Mouse (Mus musculus): ENCODE results near the gene Cd5. TPM values are rescaled to one million over a fixed set of nuclear protein-coding genes. Genes with fewer than 3 reads are reported as not detected.

The Cd5 gene
- total RNA-seq, 2 experiments from 2014 or later, result 0.34 to 0.48 TPM

DNA sequence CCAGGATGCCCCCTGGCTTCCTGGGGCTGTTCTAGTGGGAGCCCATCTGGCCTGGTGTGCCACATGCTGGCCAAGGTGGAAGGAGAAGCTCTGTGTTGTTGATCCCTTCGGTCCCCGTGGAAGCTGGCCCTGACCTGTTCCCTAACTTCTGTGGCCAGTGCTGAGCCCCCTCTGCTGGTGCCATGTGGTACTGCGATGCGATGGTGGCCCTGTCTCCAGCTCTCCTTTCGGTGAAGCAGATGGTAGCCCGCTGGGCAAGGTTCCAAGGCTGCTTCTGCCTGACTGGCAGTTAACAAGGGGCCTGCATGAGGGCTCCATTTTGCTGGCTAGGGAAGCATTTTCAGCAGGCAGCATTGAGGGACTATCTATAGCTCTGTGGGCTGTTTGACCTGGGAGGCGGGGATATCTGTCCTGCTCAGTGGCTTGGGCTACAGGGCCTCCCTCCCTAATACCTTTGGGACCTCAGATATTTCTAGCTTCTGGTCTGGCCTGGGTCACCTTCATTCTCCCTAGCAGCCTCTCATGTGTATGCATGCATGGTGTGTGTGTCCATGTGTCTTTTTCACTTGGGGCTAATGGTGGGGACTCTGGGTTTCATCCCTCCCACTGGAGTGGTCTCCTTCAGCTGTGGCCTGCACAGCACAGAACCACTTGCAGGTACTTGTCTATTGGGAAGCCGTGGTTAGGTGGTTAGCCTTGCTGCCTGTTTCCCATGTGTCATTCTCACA, 29.3 kb downstream of the Cd5 start:
- intact Hi-C loops (cut with DNase I), result loop anchor here (1.0 to 5.0 kb wide), 4 partner anchors 31 to 249 kb away; partner anchors contain the start of gene Pga5
- DNase-seq (ENCODE audit: low spot score), result peak; percentile 82

DNA sequence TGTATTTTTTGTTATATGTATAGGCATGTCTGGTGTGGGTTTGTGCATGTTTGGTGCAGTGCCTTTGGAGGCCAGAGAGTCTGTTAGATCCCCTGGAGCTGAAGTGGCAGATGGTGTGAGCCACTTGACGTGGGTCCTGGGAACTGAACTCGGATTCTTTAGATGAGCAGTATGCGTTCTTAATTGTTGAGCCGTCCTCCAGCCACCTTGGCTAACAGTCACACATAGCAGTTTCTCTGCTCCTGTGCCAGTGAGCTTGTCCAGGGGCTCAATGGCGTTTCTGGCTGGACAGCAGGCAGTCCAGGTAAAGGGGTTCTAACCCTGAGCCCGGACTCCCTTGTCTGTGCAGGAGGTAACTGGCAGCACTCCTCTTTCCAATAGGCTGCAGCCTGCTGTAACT, 29.9 kb downstream of the Cd5 start:
- intact Hi-C loops (cut with DNase I), result loop anchor here (1.0 to 5.0 kb wide), 3 partner anchors 31 to 250 kb away; partner anchors contain the start of gene Pga5
- no peak for DNase-seq (ENCODE audit: low spot score)

DNA sequence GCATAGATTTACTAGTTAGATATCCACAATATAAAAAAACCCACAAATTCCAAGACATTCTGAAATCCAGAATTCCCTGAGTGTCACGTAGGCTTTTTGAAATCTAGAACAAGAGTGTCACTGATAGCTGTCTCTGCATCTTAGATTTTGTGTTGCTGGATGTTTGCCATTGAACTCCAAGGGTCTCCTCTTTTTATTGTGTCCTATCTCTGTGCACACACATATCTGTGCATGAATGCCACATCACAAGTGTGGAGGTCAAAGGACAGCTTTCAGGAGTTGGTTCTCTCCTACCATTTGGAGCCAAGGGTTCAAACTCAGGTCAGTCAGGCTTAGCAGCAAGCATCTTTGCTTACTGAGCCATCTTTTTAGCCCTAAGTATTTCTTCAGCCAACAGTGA, 30.9 kb downstream of the Cd5 start:
- DNase-seq (ENCODE audit: low spot score), result no peak
- intact Hi-C loops (cut with DNase I), result loop anchor here (2.0 to 5.0 kb wide), 2 partner anchors 41 to 251 kb away; no protein-coding TSS in a partner anchor

DNA sequence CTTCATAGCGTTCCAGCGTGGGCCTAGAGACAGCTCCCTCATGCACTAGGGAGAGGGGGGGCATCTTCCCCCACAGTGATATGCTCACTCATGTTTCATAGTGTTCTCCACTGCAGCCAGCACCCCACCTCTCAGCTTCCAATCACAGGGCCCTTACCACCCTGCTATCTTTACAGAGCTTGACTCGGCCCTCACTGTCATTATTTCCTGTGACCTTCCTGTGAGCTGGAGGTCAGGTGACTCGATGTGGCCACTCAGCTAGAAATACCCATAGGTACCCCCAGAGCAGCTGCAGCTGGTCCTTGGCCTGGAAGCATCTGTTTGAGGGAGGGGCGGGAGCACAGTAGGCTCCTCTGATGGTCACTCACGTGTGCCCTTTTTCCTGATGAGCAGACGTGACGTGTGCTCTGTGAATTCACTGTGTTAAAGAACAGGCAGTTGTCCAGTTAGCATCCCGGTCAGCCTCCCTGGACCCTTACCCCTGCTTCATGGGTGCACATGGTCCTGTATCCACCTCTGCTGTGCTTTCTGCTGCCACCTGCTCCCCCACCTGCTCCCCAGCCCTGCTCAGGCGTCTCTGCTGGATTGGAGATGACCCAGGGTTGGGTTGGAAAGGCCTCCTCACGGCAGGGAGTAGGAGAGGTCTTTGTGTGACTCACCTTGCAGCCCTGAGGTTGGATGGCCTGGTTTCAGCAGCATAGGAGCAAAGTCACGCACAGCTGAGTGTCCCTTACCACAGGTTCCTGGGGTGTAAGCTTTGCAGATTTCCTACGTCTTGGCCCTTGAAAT, 31.5 kb downstream of the Cd5 start:
- no peak for DNase-seq (ENCODE audit: low spot score)
- intact Hi-C loops (cut with DNase I), result loop anchor here (5.0 kb wide), 1 partner anchor 40 kb away; no protein-coding TSS in a partner anchor

DNA sequence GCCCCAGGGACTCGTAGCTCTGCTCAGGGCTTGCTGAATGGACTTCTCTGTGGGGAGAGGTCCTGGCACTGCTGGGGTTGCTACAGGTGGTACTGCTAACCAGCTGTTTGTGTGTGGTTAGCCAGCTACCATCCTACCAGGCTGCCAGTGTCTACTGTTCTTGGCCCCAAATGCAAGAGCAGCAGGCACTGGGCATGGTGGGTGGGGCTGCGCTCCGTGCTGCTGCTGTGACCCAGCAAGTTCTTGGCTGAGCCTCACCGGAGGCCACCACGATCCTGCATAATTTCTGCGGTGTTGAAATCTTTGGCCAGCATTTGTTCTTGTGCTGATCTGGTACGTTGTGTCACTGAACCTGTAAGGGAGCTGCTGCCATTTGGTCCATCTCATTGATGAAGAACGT, 35.3 kb downstream of the Cd5 start:
- DNase-seq (ENCODE audit: low spot score), result no peak
- intact Hi-C loops (cut with DNase I), result no loop called here

DNA sequence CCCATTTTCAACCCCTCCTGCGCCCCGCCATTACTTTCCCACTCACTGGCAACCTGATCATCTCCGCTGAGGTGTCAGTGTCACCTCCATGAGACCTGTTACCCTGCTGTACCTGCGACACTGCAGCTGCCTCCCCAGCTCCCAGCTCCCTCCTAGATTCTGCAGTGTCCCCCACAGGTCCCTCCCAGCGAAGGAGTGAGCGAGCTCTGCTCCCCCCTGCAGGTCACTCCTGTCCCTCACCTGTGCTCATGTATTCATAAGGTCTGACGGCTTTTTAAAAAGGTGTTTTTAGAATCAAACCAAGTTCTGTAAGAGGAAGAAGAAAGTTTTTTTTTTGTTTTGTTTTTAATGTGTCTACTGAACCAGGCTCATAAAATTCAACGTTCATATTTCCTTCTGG, 36.7 kb downstream of the Cd5 start:
- no peak for DNase-seq (ENCODE audit: low spot score)
- intact Hi-C loops (cut with DNase I), result no loop called here

DNA sequence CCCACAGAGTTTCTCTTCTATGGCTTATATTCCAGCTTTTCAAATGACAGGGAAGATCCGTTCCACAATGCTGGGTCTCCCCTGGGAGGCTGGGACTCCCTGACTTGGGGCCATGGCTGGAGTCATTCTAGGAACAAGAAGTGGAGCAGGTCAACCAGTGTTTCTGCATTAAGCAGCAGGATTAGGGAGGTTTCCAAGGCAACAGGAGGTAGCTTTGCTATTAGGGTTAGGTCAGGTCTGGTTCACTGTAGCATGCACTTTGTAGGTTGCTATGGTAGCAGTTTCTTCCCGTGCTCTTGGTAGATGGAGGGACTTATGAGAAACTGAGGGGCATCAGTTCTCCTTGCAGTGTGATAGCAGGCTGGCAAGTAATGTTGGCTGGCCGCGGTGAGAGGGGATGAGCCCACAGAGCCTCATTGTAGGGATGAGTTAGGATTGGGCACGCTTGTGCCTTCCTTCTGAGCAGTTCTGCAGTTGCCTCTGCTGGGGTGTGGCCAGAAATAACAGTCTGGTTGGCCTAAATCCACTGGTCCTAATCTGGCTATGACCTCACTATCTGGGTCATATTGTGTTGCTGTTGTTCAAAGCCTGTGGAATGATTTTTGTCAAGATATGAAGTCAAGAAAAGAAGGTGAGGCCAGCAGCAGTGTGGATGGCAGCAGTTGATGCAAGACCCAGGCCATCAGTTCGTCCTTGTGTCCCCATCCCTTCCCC, 37.6 kb downstream of the Cd5 start:
- intact Hi-C loops (cut with DNase I), result no loop called here
- DNase-seq (ENCODE audit: low spot score), result no peak

DNA sequence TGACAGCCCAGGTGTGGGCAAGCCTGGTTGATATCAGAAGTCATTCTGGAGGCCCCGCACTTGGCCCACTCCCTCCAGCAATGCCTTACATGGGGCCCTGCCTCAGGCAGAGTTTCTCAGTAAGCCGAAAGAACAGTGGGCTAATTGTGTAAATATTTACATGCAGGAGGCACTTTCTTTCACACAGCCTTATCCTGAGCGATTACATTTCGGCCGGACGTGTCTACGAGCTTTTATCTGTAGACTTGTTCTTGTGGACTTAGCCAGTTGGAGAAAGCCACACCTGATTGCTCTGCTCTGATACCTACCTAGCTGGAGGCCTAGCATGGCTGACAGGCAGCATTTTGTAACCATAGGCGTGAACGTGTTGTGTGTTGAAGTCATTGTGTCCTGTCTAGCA, 39.0 kb downstream of the Cd5 start:
- intact Hi-C loops (cut with DNase I), result no loop called here

DNA sequence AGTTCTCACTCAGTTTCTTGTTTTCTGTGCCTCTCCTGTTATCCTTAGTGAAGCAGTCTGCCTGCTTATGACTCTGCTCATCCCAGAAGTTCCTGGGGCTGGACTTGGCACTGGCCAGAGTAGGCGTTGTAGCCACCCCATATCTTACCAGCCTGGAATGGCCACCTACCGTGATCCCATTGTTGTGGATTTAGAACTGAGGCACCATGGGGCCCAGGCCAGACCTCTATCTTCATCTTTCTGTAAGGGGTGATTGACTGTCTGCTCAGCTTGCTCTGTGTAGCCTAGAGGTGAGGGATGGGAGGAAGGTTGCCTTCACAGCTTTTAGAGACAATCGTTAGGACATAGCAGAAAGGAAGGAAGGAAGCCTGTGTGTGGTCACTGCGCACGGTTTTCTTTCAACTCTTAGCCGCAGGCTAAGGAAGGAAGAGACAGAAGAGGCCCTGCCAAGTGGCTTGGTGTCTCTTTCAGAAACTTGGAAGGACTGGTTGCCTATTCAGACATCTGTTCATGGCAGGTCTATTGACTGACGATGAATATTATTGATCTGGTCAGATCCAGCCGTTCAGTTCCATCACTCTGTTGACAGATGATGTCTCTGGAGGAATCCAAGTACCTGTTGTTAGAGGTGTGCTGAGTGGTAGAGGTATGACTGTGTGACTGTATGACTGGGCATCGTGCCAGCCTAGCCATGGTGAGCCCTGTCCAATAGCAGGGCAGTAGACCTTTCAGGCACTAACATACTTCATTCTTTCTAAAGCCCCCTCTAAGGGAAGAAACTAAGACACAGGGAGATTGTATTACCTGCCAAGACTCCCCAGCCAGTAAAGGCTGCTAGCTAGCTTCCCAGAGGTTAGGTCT, 40.4 kb downstream of the Cd5 start:
- intact Hi-C loops (cut with DNase I), result no loop called here
- DNase-seq (ENCODE audit: low spot score), result no peak

More for the DNA sequence above, 39.0 kb downstream of the Cd5 start:
- no peak for DNase-seq (ENCODE audit: low spot score)

DNA sequence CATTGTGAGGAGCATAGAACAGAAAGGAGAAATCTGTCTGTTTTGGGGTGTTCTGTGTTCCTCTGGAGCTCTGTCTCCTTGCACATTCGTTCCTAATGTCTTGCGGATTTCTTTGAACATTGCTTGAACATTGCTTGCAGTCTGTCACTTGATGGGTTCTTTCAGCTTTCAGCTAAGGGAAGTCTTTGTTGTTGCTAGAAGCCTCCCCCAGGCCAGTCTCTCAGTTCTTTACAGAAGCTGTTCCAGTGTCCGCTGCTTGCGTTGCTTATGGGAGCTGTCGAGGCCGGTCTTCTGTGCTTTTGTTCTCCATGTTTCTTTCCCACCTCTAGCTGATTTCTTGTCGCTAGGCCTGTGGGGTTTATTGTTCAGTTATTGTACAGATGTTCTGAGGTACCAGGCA, 43.0 kb downstream of the Cd5 start:
- no peak for DNase-seq (ENCODE audit: low spot score)
- intact Hi-C loops (cut with DNase I), result no loop called here

DNA sequence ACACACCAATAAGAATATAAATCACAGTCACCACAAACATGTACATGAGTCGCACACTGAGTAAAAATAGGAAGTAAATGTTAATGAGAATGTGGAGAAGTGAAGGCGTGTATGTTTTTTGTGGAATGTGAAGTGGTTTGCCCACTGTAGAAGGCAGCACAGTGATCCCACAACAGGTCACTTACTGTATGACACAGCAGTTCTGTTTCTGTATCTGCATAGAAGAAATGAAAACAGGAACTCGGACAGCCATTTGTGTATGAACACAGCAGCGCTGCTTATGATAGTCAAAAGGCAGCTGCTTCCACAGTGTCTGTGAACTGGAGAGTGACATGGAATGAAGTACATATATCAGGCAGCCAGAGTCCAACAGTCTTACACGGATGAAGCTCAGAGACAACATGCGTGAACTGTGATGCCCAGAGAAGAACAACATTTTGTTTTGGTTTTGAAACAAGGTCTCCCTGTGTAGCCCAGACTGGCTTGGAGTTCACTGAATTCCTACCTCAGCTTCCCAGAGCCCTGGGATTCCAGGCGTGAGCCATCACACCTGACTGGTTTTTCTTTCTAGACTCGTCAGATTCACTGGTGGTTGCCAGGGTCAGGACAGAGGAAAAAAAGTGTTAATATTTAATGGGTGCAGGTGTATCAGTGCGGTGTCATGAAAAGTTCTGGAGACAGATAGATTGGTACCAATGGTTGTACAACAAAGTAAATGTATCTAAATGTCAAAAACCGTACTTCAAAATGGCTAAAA, 44.7 kb downstream of the Cd5 start:
- intact Hi-C loops (cut with DNase I), result no loop called here
- DNase-seq (ENCODE audit: low spot score), result no peak

DNA sequence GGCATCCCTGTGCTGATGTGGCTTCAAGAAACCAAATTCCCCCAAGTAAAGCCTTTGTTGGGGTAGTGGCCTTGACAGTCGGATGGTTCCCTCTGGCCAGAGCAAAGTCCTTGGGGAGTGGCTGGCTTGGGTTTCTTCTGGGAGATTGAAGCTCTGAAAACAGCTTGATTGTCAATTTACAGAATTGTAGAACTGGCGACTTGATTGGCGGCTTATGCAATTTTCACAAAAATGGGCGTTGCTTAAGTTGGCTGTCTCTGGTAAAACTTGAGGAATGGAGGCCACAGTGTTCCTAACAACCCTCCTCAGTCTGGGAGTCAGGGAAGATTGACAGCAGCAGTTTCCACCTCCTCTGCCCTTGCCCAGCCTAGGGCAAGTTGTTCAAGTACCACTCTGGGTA, 46.4 kb downstream of the Cd5 start:
- DNase-seq (ENCODE audit: low spot score), result no peak
- intact Hi-C loops (cut with DNase I), result no loop called here

DNA sequence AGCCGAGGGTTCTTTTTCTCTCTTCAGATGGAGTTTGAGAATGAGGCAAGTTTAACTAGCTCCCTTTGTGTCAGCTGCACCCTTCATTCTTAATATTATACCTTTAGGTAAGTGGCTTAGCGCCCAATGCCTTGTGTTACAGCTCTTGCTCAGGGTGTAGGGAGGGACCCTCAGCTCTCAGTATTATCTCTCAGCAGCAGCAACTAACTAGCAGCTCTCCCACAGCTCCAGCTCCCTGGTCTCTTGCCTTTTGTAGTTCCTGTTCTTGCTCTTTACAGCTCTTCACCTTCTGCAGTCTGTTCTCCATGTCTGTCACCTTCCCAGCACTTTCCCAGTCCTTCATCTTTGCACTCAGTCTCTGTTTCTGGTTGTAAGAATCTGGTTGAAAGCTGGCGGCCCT, 47.1 kb downstream of the Cd5 start:
- intact Hi-C loops (cut with DNase I), result no loop called here
- no peak for DNase-seq (ENCODE audit: low spot score)

DNA sequence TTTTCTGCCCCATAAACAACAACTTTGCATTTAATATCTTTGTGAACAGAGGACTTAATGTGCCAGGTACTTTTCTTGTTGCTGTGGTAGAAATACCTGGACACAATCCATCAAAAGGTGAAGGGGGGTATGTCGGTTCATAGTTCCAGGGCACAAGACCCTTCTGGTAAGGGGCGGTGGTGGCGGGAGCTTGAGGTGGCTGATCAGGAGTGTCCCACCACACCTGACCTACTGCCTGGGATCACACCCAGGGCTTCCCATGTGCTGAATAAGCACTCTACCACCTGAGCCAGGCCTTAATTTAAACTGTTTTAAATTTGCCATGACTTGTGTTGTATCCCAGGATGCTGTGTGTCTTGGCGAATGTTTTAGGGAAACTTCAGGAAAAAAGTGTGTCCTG, 47.7 kb downstream of the Cd5 start:
- DNase-seq (ENCODE audit: low spot score), result no peak
- intact Hi-C loops (cut with DNase I), result no loop called here

DNA sequence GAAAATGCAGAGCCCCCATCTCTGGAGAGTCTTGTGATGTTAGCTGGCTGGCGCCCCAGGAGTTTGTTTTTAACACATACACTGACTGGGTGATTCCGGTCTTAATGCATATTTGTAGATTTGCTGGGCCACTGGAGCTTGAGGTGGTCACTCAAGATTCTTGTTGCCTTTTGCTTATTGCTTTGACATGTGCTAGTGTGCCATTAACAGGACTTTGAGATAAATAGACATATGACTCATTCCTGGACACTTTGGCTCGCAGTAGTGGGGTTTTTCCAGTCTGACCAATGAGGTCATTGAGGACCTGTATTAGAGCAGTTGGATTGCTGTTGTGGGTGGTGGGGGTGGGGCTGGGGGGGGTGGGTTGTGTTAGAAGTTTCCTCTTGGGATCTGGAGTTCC, 48.5 kb downstream of the Cd5 start:
- DNase-seq (ENCODE audit: low spot score), result no peak
- intact Hi-C loops (cut with DNase I), result no loop called here

DNA sequence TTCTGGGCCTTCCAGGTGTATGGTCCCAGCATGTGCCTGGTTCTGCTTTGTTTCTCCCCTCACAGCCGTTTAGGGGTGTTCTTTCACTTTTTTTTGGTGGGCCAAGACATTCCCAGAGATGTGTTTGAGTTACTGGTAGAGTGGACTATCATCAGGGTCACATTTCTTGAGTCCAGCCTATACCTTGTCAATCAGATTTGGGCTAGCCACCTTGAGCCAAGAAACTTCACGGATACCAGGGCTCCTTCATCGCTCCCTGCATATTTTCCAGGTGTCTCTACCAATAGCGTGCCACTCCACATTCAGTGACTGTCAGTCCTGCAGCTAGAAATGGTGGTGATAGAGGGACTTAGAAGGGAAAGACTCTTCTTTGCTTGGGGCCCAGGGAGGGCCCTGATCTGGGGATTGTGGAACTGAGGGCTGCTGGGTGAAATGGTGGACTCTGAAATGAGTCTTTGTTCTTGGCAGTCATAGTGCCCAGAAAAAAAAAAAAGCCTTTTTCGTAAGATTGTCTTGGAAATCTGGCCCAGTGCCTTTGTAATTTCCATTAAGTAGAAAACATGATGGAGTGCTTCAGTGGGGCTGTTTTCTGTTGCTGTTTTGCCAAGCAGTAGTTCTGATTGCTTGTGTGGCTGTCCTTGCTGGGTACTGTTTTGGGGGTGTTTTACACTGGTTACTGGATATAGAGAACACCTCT, 49.2 kb downstream of the Cd5 start:
- DNase-seq (ENCODE audit: low spot score), result no peak
- intact Hi-C loops (cut with DNase I), result no loop called here

DNA sequence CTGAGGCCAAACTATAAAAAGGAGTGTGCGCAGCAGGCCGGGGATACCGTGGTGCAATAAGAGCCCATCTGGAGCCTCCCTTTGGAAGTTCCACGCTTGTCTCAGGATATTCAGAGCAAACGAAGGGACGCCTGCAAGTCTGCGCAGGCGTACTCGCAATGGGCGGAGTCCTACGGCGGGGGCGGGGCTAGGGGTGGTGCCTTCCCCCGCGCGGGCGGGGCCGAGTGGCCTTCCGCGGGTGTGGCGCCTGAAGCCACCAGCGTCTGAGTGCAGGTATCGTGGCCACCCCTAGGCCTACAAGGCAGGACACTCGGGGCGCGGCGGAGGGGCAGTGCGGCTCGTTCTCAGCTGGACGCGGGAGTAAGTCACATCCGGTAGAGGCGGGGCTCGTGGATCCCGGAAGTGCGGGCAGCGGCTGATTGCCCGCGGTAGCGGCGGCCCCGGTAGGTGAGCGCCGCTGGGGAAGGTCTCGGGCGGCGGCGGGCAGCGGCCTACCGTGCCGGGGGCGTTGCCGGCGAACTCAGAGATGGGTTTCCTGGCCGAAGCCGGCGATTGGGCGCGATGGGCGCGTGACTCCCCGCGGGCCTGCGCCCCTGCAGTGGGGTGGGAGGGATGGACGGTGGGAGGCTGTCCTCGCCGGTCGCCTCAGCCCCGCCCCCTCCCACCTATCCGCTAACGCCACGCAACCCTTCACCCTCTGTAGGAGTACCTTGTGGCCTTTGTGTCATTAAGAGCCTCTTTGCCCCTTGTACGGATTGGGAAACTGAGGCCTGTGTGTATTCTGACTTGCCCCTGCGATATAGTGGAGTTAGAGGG, 50.1 kb downstream of the Cd5 start, which contains the start of gene Vps37c:
Gene Vps37c (plus strand): TSS at position 199 of the 816 bp plus-strand sequence.
- peak; percentile 80 for DNase-seq (ENCODE audit: low spot score)
- intact Hi-C loops (cut with DNase I), result no loop called here

DNA sequence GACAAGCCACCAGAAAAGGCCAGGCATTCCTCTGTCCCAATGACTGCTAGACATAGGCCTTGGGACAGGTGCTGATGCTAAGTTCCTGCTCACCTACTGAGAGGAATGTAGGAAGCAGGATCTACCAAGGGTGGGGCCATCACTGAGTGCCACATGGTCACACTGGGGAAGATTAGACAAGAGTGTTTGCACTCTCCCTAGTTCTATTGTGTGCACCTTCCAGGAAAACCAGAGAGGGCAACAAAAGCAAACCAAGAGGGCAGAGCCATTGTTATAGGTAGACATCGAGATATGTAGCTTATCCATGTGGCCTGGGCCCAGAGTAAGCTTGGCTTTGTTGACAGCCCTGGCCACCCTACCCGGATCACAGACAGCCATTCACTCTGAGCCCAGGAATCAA, 53.1 kb downstream of the Cd5 start:
- DNase-seq (ENCODE audit: low spot score), result no peak
- intact Hi-C loops (cut with DNase I), result no loop called here
